In genomic region chr6:136422084-136422853, GRCm38 (mm10) we compare ENCODE assay signal across 7 mouse cellular contexts. TPM values are rescaled to one million over a fixed set of nuclear protein-coding genes. Genes with fewer than 3 reads are reported as not detected.
DNase-seq lines count a peak whose midpoint lies in the region; ATAC-seq and TF ChIP-seq lines count a peak whose summit lies in the region.

No protein-coding gene starts in this region.

- H3K27ac ChIP-seq in forebrain, embryonic 13.5 days: no peak overlapping the region
- no peak overlapping the region for H3K27ac ChIP-seq in kidney, postnatal 0 days

- 0 out of 2 replicates have a peak, but pooled peaks cover 4% of the 10 kb centered on the region for H3K27me3 ChIP-seq in E14TG2a.4 (ENCODE audit: insufficient read depth, low read length)
- H3K27me3 ChIP-seq in forebrain, embryonic 13.5 days: no peaks in the 10 kb centered on the region
- H3K27me3 ChIP-seq in kidney, postnatal 0 days (ENCODE audit: insufficient read depth, low read length): no peaks in the 10 kb centered on the region

- peak; percentile 78 to 79 for DNase-seq in B cell, adult 2 months
- peak; percentile 52 for DNase-seq in c-Kit-positive CD71-negative TER-119-negative erythroid progenitor cells, embryonic 14.5 days (ENCODE audit: low read depth)
- peak; percentile 79 for DNase-seq in kidney, postnatal 0 days (ENCODE audit: low spot score)
- peak; percentile 53 for DNase-seq in lung, adult 2 months
- DNase-seq in right cerebral cortex, adult 2 months (ENCODE audit: low spot score in 2 of 2): peak; percentile 73 to 77

- H3K9ac ChIP-seq in forebrain, embryonic 13.5 days: no peak overlapping the region
- no peak overlapping the region for H3K9ac ChIP-seq in kidney, postnatal 0 days (ENCODE audit: low read depth, low read length)

- peaks cover 7% of the 10 kb centered on the region for H3K9me3 ChIP-seq in E14TG2a.4 (ENCODE audit: low read length)
- no peaks in the 10 kb centered on the region for H3K9me3 ChIP-seq in forebrain, embryonic 13.5 days (replicated peaks)
- no peaks in the 10 kb centered on the region for H3K9me3 ChIP-seq in kidney, postnatal 0 days (replicated peaks; ENCODE audit: low read length)

- H3K36me3 ChIP-seq in E14TG2a.4 (ENCODE audit: insufficient read depth, low read length): no peaks in the 10 kb centered on the region
- no peaks in the 10 kb centered on the region for H3K36me3 ChIP-seq in forebrain, embryonic 13.5 days (ENCODE audit: poor library complexity, severe bottlenecking)
- no peaks in the 10 kb centered on the region for H3K36me3 ChIP-seq in kidney, postnatal 0 days (ENCODE audit: insufficient read depth, low read length)

- TF ChIP-seq POLR2A in lung, adult 2 months (IDR thresholded peaks at IDR 0.05; ENCODE audit: borderline replicate concordance, extremely low read depth, low read depth, low read length): no peak

- no peak overlapping the region for H3K4me3 ChIP-seq in E14TG2a.4 (replicated peaks; ENCODE audit: low read length)
- H3K4me3 ChIP-seq in forebrain, embryonic 13.5 days: no peak overlapping the region
- no peak overlapping the region for H3K4me3 ChIP-seq in kidney, postnatal 0 days (replicated peaks; ENCODE audit: low read depth, low read length)
- no peak overlapping the region for H3K4me3 ChIP-seq in lung, adult 2 months (replicated peaks; ENCODE audit: extremely low read depth, low read depth, low read length)

- ATAC-seq in forebrain, embryonic 13.5 days: peak; percentile 48; the same call in 1 of the 2 replicates
- ATAC-seq in kidney, postnatal 0 days (replicated peaks; ENCODE audit: low FRiP score, low read depth): no peak

- peaks cover 20% of the 10 kb centered on the region for H3K4me1 ChIP-seq in E14TG2a.4 (replicated peaks; ENCODE audit: low read depth, low read length)
- no peaks in the 10 kb centered on the region for H3K4me1 ChIP-seq in forebrain, embryonic 13.5 days
- H3K4me1 ChIP-seq in kidney, postnatal 0 days (replicated peaks; ENCODE audit: insufficient read depth, low read length): no peaks in the 10 kb centered on the region
- no peaks in the 10 kb centered on the region; the same call in 1 of the 2 replicates for H3K4me1 ChIP-seq in lung, adult 2 months (ENCODE audit: control insufficient read depth, insufficient read depth, low read length)

- no peak overlapping the region for H3K4me2 ChIP-seq in forebrain, embryonic 13.5 days
- H3K4me2 ChIP-seq in kidney, postnatal 0 days (ENCODE audit: low read length): no peak overlapping the region

- peak; percentile 96 for TF ChIP-seq CTCF in E14TG2a.4 (conservative IDR thresholded peaks at IDR 0.05; ENCODE audit: low read length)
- TF ChIP-seq CTCF in kidney, postnatal 0 days (IDR thresholded peaks at IDR 0.05; ENCODE audit: low read depth): peak; percentile 96
- TF ChIP-seq CTCF in lung, adult 2 months (IDR thresholded peaks at IDR 0.05; ENCODE audit: insufficient read depth, low read length): peak; percentile 98

- 60% methylated on average over 16 of the region's 16 CpGs for WGBS in forebrain, embryonic 13.5 days
- WGBS in kidney, postnatal 0 days: 64% methylated on average over 16 of the region's 16 CpGs
- 56% methylated on average over 16 of the region's 16 CpGs for WGBS in lung, adult 2 months

RNA-seq across cellular contexts. Expression of gene E330021D16Rik, which starts 6.9 kb away (rescaled TPM):
- polyA plus RNA-seq in forebrain, embryonic 13.5 days (2015; fragmentation: Nextera tagmentation; extraction: Ambion mirVana): not detected in 2 replicates
- polyA plus RNA-seq in kidney, postnatal 0 days (2015; fragmentation: Nextera tagmentation; extraction: Ambion mirVana): 4.2 and 4.7 TPM in 2 replicates
- 0.11 TPM in 1 of 2 replicates, not detected in the other for polyA plus RNA-seq in lung, adult 2 months (2012; rRNA removed)
